Mouse (Mus musculus): ENCODE data around the gene Eif5a. TPM values are rescaled to one million over a fixed set of nuclear protein-coding genes. Genes with fewer than 3 reads are reported as not detected.

Gene Eif5a
- polyA plus RNA-seq, 1 experiment from 2014 or later = 914 TPM

GRCm38 (mm10) chr11:69922012-69922756 is 426 bp upstream of the Eif5a start:
- 3% methylated on average over 12 of the region's 12 CpGs for WGBS (ENCODE audit: insufficient replicate concordance)
- no peaks in the 10 kb centered on the region for H3K9me3 ChIP-seq (ENCODE audit: low read length)
- H3K4me1 ChIP-seq (ENCODE audit: insufficient read depth) = peaks cover 32% of the 10 kb centered on the region
- no peak for DNase-seq
- ATAC-seq = no peak
- peak overlapping the region; percentile 96 for H3K4me3 ChIP-seq (ENCODE audit: low read depth, low read length)
- peak overlapping the region; percentile 60 for H3K9ac ChIP-seq (replicated peaks)
- peak overlapping the region; percentile 100 for H3K27ac ChIP-seq (ENCODE audit: low read depth)
- peak overlapping the region; percentile 92 for H3K4me2 ChIP-seq (ENCODE audit: low read depth, low read length)
- no peak for TF ChIP-seq EP300 (IDR thresholded peaks at IDR 0.05; ENCODE audit: low read depth)
- peak; percentile 36; the same call in 1 of the 2 replicates for TF ChIP-seq CTCF (IDR thresholded peaks at IDR 0.05; ENCODE audit: low read depth)
- no peaks in the 10 kb centered on the region for H3K27me3 ChIP-seq (ENCODE audit: insufficient read depth, low read length)
- peaks cover 18% of the 10 kb centered on the region for H3K36me3 ChIP-seq (replicated peaks; ENCODE audit: insufficient read depth, low read length)

GRCm38 (mm10) chr11:69920266-69921031 is 1.3 kb downstream of the Eif5a start:
- Histone ChIP-seq H3K9me3 (ENCODE audit: low read length) (no peaks in the 10 kb centered on the region), H3K4me3 (ENCODE audit: low read depth, low read length) (peak overlapping the region; percentile 96), H3K36me3 (replicated peaks; ENCODE audit: insufficient read depth, low read length) (peaks cover 35% of the 10 kb centered on the region), H3K27ac (ENCODE audit: low read depth) (peak overlapping the region; percentile 100), H3K27me3 (ENCODE audit: insufficient read depth, low read length) (no peaks in the 10 kb centered on the region), H3K4me1 (ENCODE audit: insufficient read depth) (peaks cover 49% of the 10 kb centered on the region), H3K4me2 (ENCODE audit: low read depth, low read length) (peak overlapping the region; percentile 92), H3K9ac (replicated peaks) (peak overlapping the region; percentile 91)
- ATAC-seq (peak; percentile 29), DNase-seq (peak; percentile 76)
- WGBS (ENCODE audit: insufficient replicate concordance) = under 1% methylated on average over 32 of the region's 65 CpGs
- TF ChIP-seq EP300 (IDR thresholded peaks at IDR 0.05; ENCODE audit: low read depth) = no peak
- no peak for TF ChIP-seq CTCF (IDR thresholded peaks at IDR 0.05; ENCODE audit: low read depth)

GRCm38 (mm10) chr11:69919661-69920265 is 2.0 kb downstream of the Eif5a start:
- Histone ChIP-seq H3K4me3 (ENCODE audit: low read depth, low read length) (peak overlapping the region; percentile 96), H3K9me3 (ENCODE audit: low read length) (no peaks in the 10 kb centered on the region), H3K4me2 (ENCODE audit: low read depth, low read length) (peak overlapping the region; percentile 92), H3K4me1 (ENCODE audit: insufficient read depth) (peaks cover 55% of the 10 kb centered on the region), H3K27me3 (ENCODE audit: insufficient read depth, low read length) (no peaks in the 10 kb centered on the region), H3K36me3 (replicated peaks; ENCODE audit: insufficient read depth, low read length) (peaks cover 41% of the 10 kb centered on the region), H3K27ac (ENCODE audit: low read depth) (peak overlapping the region; percentile 100), H3K9ac (replicated peaks) (peak overlapping the region; percentile 91)
- peak; percentile 61 for TF ChIP-seq EP300 (IDR thresholded peaks at IDR 0.05; ENCODE audit: low read depth)
- no peak for TF ChIP-seq CTCF (IDR thresholded peaks at IDR 0.05; ENCODE audit: low read depth)
- under 1% methylated on average over 17 of the region's 17 CpGs for WGBS (ENCODE audit: insufficient replicate concordance)
- ATAC-seq (peak; percentile 28), DNase-seq (peak; percentile 95)

GRCm38 (mm10) chr11:69919053-69919452 is 2.7 kb downstream of the Eif5a start:
- H3K9me3 ChIP-seq (ENCODE audit: low read length) = no peaks in the 10 kb centered on the region
- peaks cover 41% of the 10 kb centered on the region for H3K36me3 ChIP-seq (replicated peaks; ENCODE audit: insufficient read depth, low read length)
- H3K4me2 ChIP-seq (ENCODE audit: low read depth, low read length) = peak overlapping the region; percentile 92
- peaks cover 61% of the 10 kb centered on the region for H3K4me1 ChIP-seq (ENCODE audit: insufficient read depth)
- peak overlapping the region; percentile 100 for H3K27ac ChIP-seq (ENCODE audit: low read depth)
- no peak for ATAC-seq
- peak overlapping the region; percentile 96 for H3K4me3 ChIP-seq (ENCODE audit: low read depth, low read length)
- TF ChIP-seq EP300 (IDR thresholded peaks at IDR 0.05; ENCODE audit: low read depth) = no peak
- no peak for TF ChIP-seq CTCF (IDR thresholded peaks at IDR 0.05; ENCODE audit: low read depth)
- peak; percentile 13 for DNase-seq
- 47% methylated on average over 9 of the region's 9 CpGs for WGBS (ENCODE audit: insufficient replicate concordance)
- no peaks in the 10 kb centered on the region for H3K27me3 ChIP-seq (ENCODE audit: insufficient read depth, low read length)
- H3K9ac ChIP-seq (replicated peaks) = peak overlapping the region; percentile 91

- peak; percentile 11 for DNase-seq
- Histone ChIP-seq H3K9ac (replicated peaks) (no peak overlapping the region), H3K27me3 (ENCODE audit: insufficient read depth, low read length) (no peaks in the 10 kb centered on the region), H3K4me2 (ENCODE audit: low read depth, low read length) (0 out of 2 replicates have a peak overlapping the region, but pooled peaks have one; percentile 99), H3K4me1 (ENCODE audit: insufficient read depth) (peaks cover 64% of the 10 kb centered on the region), H3K36me3 (replicated peaks; ENCODE audit: insufficient read depth, low read length) (peaks cover 41% of the 10 kb centered on the region), H3K4me3 (ENCODE audit: low read depth, low read length) (no peak overlapping the region), H3K27ac (ENCODE audit: low read depth) (peak overlapping the region; percentile 35; the same call in 1 of the 2 replicates), H3K9me3 (ENCODE audit: low read length) (no peaks in the 10 kb centered on the region)
- TF ChIP-seq EP300 (IDR thresholded peaks at IDR 0.05; ENCODE audit: low read depth) (no peak), CTCF (IDR thresholded peaks at IDR 0.05; ENCODE audit: low read depth) (no peak)
- no peak for ATAC-seq
- 72% methylated on average over 5 of the region's 5 CpGs for WGBS (ENCODE audit: insufficient replicate concordance)
Measured at GRCm38 (mm10) chr11:69918118-69918517, 3.6 kb downstream of the Eif5a start.
